Mouse (Mus musculus): Measurements from ENCODE around the gene Snx29. TPM values are rescaled to one million over a fixed set of nuclear protein-coding genes. Genes with fewer than 3 reads are reported as not detected.

Gene Snx29
- polyA plus RNA-seq, 1 experiment from 2014 or later, result 12.5 TPM

DNA sequence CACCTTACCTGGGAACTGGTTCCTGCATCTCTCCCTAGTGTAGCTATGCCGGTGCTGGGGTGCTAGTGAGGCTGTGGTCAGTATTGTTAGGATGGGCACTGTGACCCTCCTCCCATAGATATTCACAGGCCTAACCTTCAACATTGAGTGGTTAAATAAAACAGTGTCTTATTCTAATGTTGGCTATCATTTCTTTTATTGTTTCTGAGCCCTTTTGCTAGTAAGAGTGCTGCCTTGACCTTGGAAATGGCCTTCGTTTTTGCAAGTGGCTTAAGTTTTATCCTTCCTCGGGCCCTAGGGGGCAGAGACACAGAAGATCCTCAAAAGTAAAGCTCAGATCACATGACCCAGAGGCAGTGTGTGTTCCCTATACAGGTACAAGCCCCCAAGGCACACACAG, 374.1 kb downstream of the Snx29 start:
- no peak overlapping the region for H3K27ac ChIP-seq
- WGBS, result 90% methylated on average over 3 of the region's 3 CpGs
- H3K36me3 ChIP-seq, result no peaks in the 10 kb centered on the region
- H3K27me3 ChIP-seq (ENCODE audit: low read depth, poor library complexity, severe bottlenecking), result no peaks in the 10 kb centered on the region
- H3K4me1 ChIP-seq, result peaks cover 6% of the 10 kb centered on the region; the same call in 1 of the 2 replicates
- H3K9me3 ChIP-seq (replicated peaks), result no peaks in the 10 kb centered on the region
- DNase-seq (ENCODE audit: low spot score), result no peak
- H3K4me3 ChIP-seq, result no peak overlapping the region

DNA sequence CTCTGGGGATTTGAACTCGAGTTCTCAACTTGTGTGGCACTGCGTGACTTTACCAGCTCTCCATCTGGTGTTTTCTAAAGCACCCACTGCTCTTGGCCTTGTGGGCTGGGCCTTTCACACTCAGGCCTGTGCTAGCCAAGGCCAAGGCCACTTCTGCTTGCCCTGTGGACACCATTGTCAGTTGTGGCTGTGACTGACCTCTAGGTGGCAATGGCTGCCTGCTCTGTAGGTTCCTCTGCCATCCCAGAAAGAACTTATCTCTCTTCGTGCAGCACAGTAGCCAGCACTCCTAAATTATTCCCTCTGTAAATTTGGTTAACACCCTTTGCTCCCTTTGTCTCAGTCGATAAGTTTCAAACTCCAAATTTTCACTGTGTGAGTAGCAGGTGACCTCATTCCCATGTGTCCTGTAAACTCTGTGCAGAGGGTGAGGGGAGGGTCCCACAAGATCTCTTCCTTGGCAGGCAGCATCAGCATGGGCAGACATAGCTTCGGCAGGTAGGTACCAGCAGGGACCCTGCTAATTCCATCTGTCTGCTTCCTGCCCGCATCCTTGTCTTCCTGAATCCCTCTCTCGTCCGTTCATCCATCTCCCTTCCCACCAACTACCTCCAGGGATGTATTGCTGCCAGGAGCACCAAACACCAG, 375.1 kb downstream of the Snx29 start:
- 73% methylated on average over 8 of the region's 8 CpGs for WGBS
- H3K9me3 ChIP-seq (replicated peaks), result no peaks in the 10 kb centered on the region
- no peak overlapping the region for H3K4me3 ChIP-seq
- no peaks in the 10 kb centered on the region for H3K27me3 ChIP-seq (ENCODE audit: low read depth, poor library complexity, severe bottlenecking)
- peak; percentile 36 for DNase-seq (ENCODE audit: low spot score)
- H3K27ac ChIP-seq, result no peak overlapping the region
- H3K4me1 ChIP-seq, result peaks cover 6% of the 10 kb centered on the region; the same call in 1 of the 2 replicates
- no peaks in the 10 kb centered on the region for H3K36me3 ChIP-seq

DNA sequence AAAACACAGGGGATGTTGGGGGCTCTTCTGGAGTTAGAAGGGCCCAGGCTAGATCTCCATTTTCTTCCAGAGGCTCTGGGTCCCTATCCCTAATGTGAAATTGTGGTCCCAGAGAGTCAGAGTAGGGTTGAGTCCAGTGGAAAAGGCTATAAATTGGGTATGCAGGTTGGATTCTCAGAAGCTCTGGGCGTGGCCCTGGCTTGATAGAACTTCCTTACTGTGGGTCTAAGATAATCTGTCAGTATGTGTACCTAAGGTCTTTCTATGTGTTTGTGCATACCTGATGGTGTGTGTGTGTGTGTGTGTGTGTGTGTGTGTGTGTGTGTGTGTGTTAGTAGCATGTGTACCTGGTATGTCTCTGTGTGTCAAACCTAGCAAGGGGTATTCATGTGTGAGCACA, 378.9 kb downstream of the Snx29 start:
- H3K4me1 ChIP-seq, result no peaks in the 10 kb centered on the region

DNA sequence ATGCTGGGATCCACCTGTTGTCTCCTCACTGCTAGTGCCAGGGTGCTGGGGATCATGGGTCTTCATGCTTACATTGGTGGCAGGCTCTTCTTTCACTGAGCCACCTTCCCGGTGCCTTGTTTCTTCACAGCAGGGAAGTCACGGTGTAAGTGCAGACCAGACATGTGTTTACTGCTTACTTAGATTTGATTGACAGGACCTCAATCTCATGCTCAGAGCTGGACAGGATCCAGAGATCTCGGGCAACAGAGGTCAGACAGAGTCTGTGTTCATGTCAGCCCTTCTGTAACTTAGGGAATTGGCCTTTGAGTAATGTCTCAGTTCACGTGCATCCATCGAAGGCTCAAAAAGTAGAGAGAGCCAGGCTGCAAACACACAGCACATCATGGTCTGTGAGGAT, 381.4 kb downstream of the Snx29 start:
- Histone ChIP-seq H3K4me3 (no peak overlapping the region), H3K27me3 (ENCODE audit: low read depth, poor library complexity, severe bottlenecking) (no peaks in the 10 kb centered on the region), H3K36me3 (no peaks in the 10 kb centered on the region), H3K9me3 (replicated peaks) (no peaks in the 10 kb centered on the region), H3K4me1 (no peaks in the 10 kb centered on the region), H3K27ac (no peak overlapping the region)
- no peak for DNase-seq (ENCODE audit: low spot score)
- WGBS, result 81% methylated on average over 5 of the region's 5 CpGs

More for the DNA sequence above, 378.9 kb downstream of the Snx29 start:
- Histone ChIP-seq H3K9me3 (replicated peaks) (no peaks in the 10 kb centered on the region), H3K36me3 (no peaks in the 10 kb centered on the region), H3K27ac (no peak overlapping the region), H3K27me3 (ENCODE audit: low read depth, poor library complexity, severe bottlenecking) (no peaks in the 10 kb centered on the region), H3K4me3 (no peak overlapping the region)
- no peak for DNase-seq (ENCODE audit: low spot score)
- 86% methylated on average over 1 of the region's 1 CpGs for WGBS

DNA sequence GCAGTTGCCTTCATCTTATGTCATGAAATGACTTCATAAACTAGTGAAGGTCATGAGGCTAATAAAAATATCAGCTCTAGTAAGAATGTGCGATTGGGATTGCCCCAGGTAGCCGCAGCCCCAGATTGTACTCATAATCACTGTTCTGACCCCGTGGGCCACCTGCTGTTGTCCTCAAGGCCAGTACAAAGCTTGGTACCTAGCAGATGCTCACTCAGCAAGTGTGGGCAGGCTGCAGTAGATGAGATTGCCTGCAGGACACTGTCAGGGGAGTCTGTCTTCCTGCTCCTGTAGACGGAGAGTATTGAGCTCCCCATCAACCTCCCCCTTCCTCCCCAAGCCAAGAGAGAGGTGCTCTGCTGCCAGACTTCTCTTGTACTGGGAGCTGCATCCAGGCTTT, 382.7 kb downstream of the Snx29 start:
- H3K4me1 ChIP-seq, result 0 out of 2 replicates have a peak, but pooled peaks cover 2% of the 10 kb centered on the region
- 90% methylated on average over 4 of the region's 4 CpGs for whole genome bisulfite sequencing
- no peaks in the 10 kb centered on the region for H3K9me3 ChIP-seq (replicated peaks)
- no peak overlapping the region for H3K4me3 ChIP-seq
- no peaks in the 10 kb centered on the region for H3K36me3 ChIP-seq
- H3K27me3 ChIP-seq (ENCODE audit: low read depth, poor library complexity, severe bottlenecking), result no peaks in the 10 kb centered on the region
- H3K27ac ChIP-seq, result no peak overlapping the region
- DNase-seq (ENCODE audit: low spot score), result no peak

DNA sequence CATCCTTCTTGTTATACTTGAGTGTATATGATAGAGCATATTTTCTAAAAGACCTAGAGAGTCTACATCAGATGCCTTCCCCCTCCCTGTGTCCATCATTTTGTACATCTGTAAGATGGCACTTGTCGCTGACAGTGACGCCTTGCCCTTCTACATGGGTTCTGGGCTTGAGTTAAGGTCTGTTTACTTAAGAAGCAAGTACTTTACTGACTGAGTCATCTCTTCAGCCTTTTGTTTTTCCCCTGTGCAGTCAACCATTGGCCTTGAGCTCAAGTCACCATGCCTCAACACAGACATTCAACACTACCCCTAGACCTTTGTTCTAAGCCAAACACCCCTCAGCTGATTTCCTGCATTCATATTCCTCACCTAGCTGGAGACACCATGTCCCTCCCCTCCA, 385.4 kb downstream of the Snx29 start:
- H3K36me3 ChIP-seq, result no peaks in the 10 kb centered on the region
- no peak overlapping the region for H3K4me3 ChIP-seq
- no peak for DNase-seq (ENCODE audit: low spot score)
- 96% methylated on average over 2 of the region's 2 CpGs for WGBS
- no peaks in the 10 kb centered on the region for H3K9me3 ChIP-seq (replicated peaks)
- H3K27ac ChIP-seq, result no peak overlapping the region
- no peaks in the 10 kb centered on the region for H3K27me3 ChIP-seq (ENCODE audit: low read depth, poor library complexity, severe bottlenecking)
- peaks cover 5% of the 10 kb centered on the region; the same call in 1 of the 2 replicates for H3K4me1 ChIP-seq

DNA sequence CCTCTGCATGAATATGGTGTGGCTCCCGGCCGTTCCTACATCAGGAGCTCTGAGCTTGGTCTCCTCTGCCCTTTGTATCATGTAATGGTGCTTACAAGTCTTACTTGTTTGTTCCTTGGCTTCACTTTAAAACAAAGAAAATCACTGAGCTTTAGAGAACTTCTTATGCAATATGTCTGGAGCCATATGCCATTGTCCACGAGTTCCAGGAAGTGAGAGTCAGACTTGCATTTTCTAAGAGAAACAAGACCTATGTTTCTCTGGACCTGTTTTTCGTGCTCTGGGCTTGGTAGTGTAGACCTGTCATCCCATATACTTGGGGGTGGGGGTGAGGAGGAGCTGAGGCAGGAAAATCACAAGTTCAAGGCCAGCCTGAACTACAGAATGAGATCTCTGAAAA, 386.7 kb downstream of the Snx29 start:
- 78% methylated on average over 4 of the region's 4 CpGs for WGBS
- DNase-seq (ENCODE audit: low spot score), result no peak
- Histone ChIP-seq H3K27ac (no peak overlapping the region), H3K9me3 (replicated peaks) (no peaks in the 10 kb centered on the region), H3K4me3 (no peak overlapping the region), H3K27me3 (ENCODE audit: low read depth, poor library complexity, severe bottlenecking) (no peaks in the 10 kb centered on the region), H3K36me3 (no peaks in the 10 kb centered on the region), H3K4me1 (peaks cover 5% of the 10 kb centered on the region; the same call in 1 of the 2 replicates)

DNA sequence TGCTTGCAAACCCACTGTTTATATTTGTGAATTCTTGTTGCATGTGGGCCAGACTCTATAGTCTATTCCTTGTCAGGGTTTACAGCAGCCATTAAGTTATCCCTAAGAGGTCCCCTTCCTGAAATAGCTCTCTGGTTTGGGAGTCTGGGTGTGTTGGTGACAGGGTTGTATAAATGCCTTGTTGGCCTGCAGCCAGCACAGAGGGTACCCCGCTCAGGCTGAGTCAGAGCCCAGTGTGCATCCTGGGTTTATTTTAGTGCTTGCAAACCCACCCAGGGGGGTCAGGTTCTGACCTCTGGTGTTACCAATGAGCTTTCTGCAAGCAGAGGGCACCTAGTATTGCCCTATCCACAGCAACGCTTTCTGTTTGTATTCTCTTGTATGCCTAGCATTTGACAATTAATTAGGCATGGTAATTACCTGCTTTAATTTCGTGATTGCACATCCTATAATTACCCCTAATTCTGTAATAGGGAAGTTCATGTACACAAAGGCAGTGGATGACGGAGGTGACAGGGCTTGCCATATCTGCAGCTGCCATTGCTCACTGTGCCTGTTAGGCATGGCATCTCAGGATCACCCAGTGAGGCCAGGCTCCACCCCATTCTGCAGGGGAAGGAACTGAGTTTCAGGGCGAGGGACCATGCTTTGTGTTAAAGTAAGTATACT, 387.4 kb downstream of the Snx29 start:
- H3K27ac ChIP-seq, result no peak overlapping the region
- H3K4me1 ChIP-seq, result peaks cover 5% of the 10 kb centered on the region; the same call in 1 of the 2 replicates
- H3K9me3 ChIP-seq (replicated peaks), result no peaks in the 10 kb centered on the region
- 52% methylated on average over 5 of the region's 5 CpGs for WGBS
- no peak for DNase-seq (ENCODE audit: low spot score)
- H3K4me3 ChIP-seq, result no peak overlapping the region
- H3K27me3 ChIP-seq (ENCODE audit: low read depth, poor library complexity, severe bottlenecking), result no peaks in the 10 kb centered on the region
- no peaks in the 10 kb centered on the region for H3K36me3 ChIP-seq

DNA sequence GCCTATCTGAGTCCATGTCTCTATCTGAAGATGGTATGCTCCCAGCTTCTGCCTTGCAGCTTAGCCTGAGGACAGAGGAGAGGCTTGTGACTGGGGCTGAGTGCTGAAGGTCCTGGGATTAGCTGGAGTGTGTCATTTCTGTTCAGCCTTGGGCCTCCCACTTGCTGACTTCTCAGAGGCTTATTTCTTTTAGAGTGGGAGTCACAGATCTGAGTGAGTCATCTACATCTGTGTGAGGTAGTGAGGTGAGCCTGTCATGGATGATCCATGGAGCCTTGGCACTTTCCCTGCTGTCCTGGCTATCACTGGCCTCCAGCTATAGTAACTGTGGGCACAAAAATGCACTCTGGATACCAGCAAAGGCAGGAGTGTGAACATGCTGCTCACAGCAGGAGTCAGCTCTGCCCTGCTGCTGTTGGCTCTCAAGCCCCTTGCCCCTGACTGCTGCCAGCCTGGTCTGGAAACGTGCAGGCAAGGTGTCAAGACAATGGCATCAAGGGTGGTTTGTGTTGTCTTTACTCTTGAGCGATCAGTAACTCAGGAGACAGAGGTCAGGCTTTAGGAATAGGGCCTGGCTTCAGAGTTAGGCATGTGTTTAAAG, 390.7 kb downstream of the Snx29 start:
- H3K4me1 ChIP-seq, result peaks cover 5% of the 10 kb centered on the region; the same call in 1 of the 2 replicates
- H3K4me3 ChIP-seq, result no peak overlapping the region
- no peaks in the 10 kb centered on the region for H3K9me3 ChIP-seq (replicated peaks)
- no peak overlapping the region for H3K27ac ChIP-seq
- no peaks in the 10 kb centered on the region for H3K27me3 ChIP-seq (ENCODE audit: low read depth, poor library complexity, severe bottlenecking)
- WGBS, result 48% methylated on average over 2 of the region's 2 CpGs
- no peak for DNase-seq (ENCODE audit: low spot score)
- H3K36me3 ChIP-seq, result no peaks in the 10 kb centered on the region

DNA sequence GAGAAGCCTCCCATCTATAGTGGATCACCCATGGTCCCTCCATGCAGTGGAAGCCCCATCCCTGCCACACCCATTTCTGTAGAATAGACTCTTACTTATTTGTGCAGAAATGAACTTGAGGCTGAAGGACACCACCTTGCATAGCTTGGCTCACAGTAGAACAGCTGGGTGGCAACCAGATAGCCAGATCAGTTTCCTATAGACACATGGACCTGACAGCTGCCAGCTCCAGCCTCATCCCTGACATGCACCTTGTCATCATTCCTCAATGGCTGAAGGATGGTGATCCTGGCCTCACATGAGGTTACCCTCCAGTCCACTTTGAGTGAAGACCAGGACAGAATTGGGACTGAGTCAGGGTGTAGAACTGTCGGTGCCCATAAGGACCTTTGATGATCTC, 394.2 kb downstream of the Snx29 start:
- no peaks in the 10 kb centered on the region for H3K9me3 ChIP-seq (replicated peaks)
- no peak overlapping the region for H3K4me3 ChIP-seq
- WGBS, result 93% methylated on average over 1 of the region's 1 CpGs
- DNase-seq (ENCODE audit: low spot score), result no peak
- no peaks in the 10 kb centered on the region for H3K27me3 ChIP-seq (ENCODE audit: low read depth, poor library complexity, severe bottlenecking)
- peaks cover 3% of the 10 kb centered on the region; the same call in 1 of the 2 replicates for H3K4me1 ChIP-seq
- no peaks in the 10 kb centered on the region for H3K36me3 ChIP-seq
- H3K27ac ChIP-seq, result no peak overlapping the region

DNA sequence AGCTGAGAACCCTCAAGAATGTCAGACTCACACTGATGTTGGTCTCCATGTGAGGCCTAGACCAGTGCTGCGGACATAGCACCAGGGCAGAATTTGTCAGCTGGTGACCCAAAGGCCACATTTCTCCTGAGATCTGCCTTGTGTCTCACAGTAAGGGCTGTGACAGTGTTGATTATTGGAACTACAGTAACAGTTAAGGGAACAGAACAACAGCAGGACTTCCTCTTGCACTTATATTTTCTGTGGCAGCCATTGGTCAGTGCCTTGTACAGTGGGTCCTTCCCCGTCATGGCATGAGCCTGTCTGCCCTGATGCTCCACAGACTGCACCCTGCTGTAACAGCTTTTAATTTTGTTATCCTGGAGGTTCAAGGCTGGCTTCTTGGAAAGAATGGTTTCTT, 403.2 kb downstream of the Snx29 start:
- 87% methylated on average over 2 of the region's 2 CpGs for WGBS
- Histone ChIP-seq H3K36me3 (no peaks in the 10 kb centered on the region), H3K27ac (no peak overlapping the region), H3K4me3 (no peak overlapping the region), H3K27me3 (ENCODE audit: low read depth, poor library complexity, severe bottlenecking) (no peaks in the 10 kb centered on the region), H3K4me1 (no peaks in the 10 kb centered on the region), H3K9me3 (replicated peaks) (no peaks in the 10 kb centered on the region)
- no peak for DNase-seq (ENCODE audit: low spot score)

DNA sequence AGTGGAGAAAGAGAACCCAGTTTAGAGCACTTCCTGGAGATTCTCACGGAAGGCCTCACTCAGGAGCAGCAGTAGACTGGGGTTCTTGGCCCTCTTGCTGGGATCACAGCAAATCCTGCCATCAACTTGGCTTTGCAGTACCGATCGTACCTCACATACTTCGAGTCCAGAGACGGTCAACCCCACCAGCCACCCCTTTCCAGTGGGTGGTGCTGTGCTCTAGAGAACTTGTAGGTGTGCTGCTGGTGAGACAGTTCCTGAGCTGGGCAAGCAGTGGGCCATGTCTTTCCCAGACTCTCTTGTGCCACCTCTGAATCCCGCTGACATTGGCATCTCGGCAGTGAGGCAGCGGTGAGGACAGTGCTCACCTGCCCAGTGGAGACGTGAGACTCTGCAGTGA, 404.6 kb downstream of the Snx29 start:
- WGBS, result 91% methylated on average over 9 of the region's 9 CpGs
- H3K27ac ChIP-seq, result no peak overlapping the region

DNA sequence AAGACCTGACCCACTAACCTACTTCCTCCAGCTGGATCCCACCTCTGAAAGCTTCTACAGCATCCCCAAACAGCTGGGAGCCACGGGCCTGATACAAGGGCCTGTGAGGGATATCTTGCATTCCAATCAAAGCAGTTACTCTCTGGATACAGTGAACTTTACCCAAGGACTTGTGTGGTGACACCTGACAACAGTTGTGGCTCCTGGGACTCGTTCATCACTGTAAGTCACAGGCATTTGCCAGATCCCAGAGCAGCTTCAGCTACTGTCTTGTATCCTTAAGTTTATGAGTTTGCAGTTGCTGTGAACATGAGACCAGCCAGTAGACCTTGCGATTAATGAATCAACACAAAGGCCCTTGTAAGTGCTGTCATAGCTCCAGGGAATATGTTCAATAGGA, 405.4 kb downstream of the Snx29 start:
- no peak for DNase-seq (ENCODE audit: low spot score)
- Histone ChIP-seq H3K36me3 (no peaks in the 10 kb centered on the region), H3K4me1 (no peaks in the 10 kb centered on the region), H3K9me3 (replicated peaks) (no peaks in the 10 kb centered on the region), H3K27ac (no peak overlapping the region), H3K27me3 (ENCODE audit: low read depth, poor library complexity, severe bottlenecking) (no peaks in the 10 kb centered on the region), H3K4me3 (no peak overlapping the region)
- WGBS, result 77% methylated on average over 3 of the region's 3 CpGs

More for the DNA sequence above, 404.6 kb downstream of the Snx29 start:
- no peak for DNase-seq (ENCODE audit: low spot score)
- H3K9me3 ChIP-seq (replicated peaks), result no peaks in the 10 kb centered on the region
- H3K27me3 ChIP-seq (ENCODE audit: low read depth, poor library complexity, severe bottlenecking), result no peaks in the 10 kb centered on the region
- no peaks in the 10 kb centered on the region for H3K36me3 ChIP-seq
- H3K4me3 ChIP-seq, result no peak overlapping the region
- H3K4me1 ChIP-seq, result no peaks in the 10 kb centered on the region
